ENCODE assay signal across 8 mouse cellular contexts in genomic region chr7:137783954-137784353, GRCm38 (mm10).
DNase-seq lines count a peak whose midpoint lies in the region; ATAC-seq and TF ChIP-seq lines count a peak whose summit lies in the region.

No protein-coding gene starts in this region.

- no peak overlapping the region for H3K27ac ChIP-seq in bone marrow, adult 2 months (ENCODE audit: control insufficient read depth, insufficient read depth, low read depth, low read length, poor library complexity)

- ATAC-seq in megakaryocyte-erythroid progenitor cell, adult 5-6 weeks (replicated peaks; ENCODE audit: low FRiP score, low TSS enrichment, poor library complexity, severe bottlenecking), result peak; percentile 90
- ATAC-seq in activated CD4-positive, CD25-positive, alpha-beta regulatory T cell, adult 4 months, result no peak

- peak; percentile 49 for TF ChIP-seq CTCF in bone marrow, adult 2 months (IDR thresholded peaks at IDR 0.05; ENCODE audit: control insufficient read depth, insufficient read depth, low read length)

- peak; percentile 20 to 30 for DNase-seq in frontal cortex, postnatal 36 days (ENCODE audit: low spot score in 2 of 2)
- no peak for DNase-seq in frontal cortex, postnatal 10 days (ENCODE audit: low spot score in 2 of 2)
- peak; percentile 26 to 35 for DNase-seq in right cerebral cortex, adult 2 months (ENCODE audit: low spot score in 2 of 2)
- DNase-seq in right cerebral cortex, adult 18-20 months, result no peak
- peak; percentile 22 for DNase-seq in hindlimb bud, embryonic 11.5 days (ENCODE audit: extremely low spot score, low read depth, low spot score)

- no peak overlapping the region for H3K4me3 ChIP-seq in bone marrow, adult 2 months (replicated peaks; ENCODE audit: control insufficient read depth, low read depth, low read length)

- no peaks in the 10 kb centered on the region for H3K4me1 ChIP-seq in bone marrow, adult 2 months (ENCODE audit: control insufficient read depth, insufficient read depth, low read length)

- no peak for TF ChIP-seq POLR2A in bone marrow, adult 2 months (IDR thresholded peaks at IDR 0.05; ENCODE audit: borderline replicate concordance, control insufficient read depth, low read depth, low read length)

Comparison
In these comparisons a context has a peak if more than half of its experiments do, and no peak if none do; other contexts are left out.
1. DNase-seq: peak in frontal cortex, postnatal 36 days (2 of 2), right cerebral cortex, adult 2 months (2 of 2) and hindlimb bud, embryonic 11.5 days (single experiment); none in frontal cortex, postnatal 10 days (0 of 2) and right cerebral cortex, adult 18-20 months (single experiment).